Mouse (Mus musculus) layer of hippocampus, adult 18-20 months (tissue): ENCODE measurements around the gene Il2ra. TPM values are rescaled to one million over a fixed set of nuclear protein-coding genes. Genes with fewer than 3 reads are reported as not detected.
"Not testable (repeated sequence)": the region's sequence is repeated elsewhere in the genome, so short reads cannot be mapped to it uniquely, and the experiment has no call there.

Source experiments
- DNase-seq, 2 experiments: peaks; one replicate each; pipeline ENCODE4 v3.0.0; 2022; ENCODE audit warnings: low spot score in 2 of 2
- long read RNA-seq: library from polyadenylated mRNA; stranded (forward); transcript quantifications from one replicate; pipeline ENCODE4 v2.0.0, GENCODE M21; 2021
- total RNA-seq, 2 experiments: library from RNA; stranded (reverse); gene quantifications; 2 replicates each; pipeline ENCODE4 v1.2.3; 2021

Il2ra gene
- under 1 TPM; 0.07 to 0.08 TPM for total RNA-seq
- long read RNA-seq = 0 reads

GRCm38 (mm10) chr2:11642451-11642941 is at the start of gene Il2ra:
Gene Il2ra (plus strand): TSS chr2:11642807.
- no peak for DNase-seq

- DNase-seq = no peak
Measured at GRCm38 (mm10) chr2:11596690-11597089, 45.9 kb upstream of the Il2ra start.

DNA sequence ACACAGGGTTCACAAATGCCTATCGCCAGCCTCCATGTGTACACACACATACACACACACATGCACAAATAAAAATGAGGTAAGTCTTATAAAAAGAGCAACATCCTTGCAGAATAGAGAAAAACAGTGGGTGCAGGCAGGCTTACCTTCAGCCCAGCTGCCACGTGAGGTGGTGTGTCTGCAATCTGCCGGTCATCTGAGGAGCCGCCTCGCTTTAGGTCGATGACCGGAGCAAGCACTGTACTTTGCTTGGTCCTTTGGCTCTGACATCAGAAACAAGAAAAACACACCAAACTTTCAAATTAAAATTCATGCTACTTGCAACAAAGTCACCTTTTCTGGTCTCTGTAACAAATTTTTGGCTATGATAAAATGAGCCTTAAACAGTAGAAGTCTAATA is 44.7 kb upstream of the Il2ra start:
- no peak for DNase-seq

- no peak for DNase-seq
Measured at GRCm38 (mm10) chr2:11601795-11602194, 40.8 kb upstream of the Il2ra start.

DNA sequence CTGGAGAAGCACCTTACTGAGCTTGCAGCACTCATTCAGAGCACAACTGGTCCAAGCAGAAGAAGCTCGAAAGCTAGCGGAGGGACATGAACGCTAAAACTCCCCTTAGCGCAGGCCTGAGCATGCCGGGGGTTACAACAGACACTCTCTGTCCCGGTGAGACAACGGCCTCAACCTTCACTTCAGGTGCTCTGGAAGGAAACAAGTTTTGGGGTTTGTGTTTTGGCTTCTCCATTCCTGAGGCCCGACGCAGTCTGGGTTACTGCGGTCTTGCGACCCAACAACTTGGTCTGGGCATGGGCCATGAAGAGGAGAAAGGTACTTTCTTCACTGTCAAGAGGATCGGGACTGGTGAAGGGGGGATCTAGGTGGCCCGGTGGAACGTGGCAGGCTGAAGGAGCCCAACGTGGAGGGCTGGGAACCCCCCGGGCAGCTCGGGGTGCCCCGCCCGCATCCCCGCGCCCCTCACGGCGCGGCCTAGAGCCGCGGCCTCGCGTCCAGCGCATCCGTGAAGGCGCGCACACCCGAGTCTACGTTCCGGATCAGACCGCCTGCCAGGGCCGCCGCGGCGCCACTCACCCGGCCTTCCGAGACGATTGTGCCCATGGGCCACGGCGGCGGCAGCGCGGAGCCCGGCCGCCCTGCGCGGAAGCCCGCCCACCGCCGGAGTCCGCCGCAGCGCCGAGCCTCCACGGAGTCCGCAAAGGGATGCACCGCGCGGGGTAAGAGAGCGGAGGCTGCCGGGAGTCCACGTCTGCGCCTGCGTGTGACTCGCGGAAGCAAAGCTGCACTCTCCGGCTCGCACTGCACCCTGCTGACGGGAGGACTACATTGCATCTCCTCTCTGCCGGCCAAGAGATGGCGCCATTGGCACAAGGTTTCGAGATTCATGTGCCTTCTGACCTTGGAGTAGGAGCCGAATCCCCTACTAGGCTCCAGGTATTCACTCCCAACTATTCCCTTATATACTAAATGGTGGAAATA is 39.8 kb upstream of the Il2ra start:
- peak; percentile 91 to 96 for DNase-seq

DNA sequence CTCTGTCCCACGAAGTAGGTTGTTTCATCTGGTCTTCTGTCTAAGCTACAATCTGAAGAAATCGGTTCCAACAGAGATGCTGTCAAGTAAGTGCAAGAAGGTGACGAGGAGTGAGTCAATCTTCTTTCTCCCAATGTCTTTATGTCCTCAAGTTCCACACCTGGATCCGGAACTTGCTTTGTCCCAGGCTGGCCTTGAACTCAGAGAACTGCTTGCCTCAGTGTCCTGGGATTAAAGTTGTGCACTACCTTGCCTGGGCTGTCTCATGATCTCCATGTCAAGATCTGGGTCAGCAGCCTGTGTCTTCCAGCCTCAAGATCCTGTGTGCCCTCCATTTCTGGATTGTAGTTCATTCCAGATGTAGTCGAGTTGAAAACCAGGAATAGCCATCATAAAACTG is 38.6 kb upstream of the Il2ra start, which contains the start of gene Rbm17:
Rbm17 (minus strand) TSS at position 101 of the 400 bp plus-strand sequence.
- no peak for DNase-seq

DNA sequence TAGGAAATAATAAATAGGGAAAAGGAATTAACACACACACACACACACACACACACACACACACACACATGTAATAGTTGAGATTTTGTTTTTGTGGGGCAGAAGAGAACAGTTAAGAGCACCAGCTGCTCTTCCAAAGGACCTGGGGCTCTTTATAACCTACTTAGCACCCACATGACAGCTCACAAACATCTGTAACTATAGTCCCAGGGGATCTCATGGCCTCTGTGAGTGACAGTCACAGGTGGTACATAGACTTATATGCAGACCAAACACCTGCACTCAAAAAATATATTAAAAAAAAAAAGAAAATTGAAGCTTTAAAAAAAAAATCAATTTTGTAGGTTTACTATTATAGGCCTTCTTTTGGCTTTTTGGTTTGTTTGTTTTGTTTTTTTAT is 37.7 kb upstream of the Il2ra start:
- DNase-seq = no peak

- DNase-seq = not testable (repeated sequence)
Measured at GRCm38 (mm10) chr2:11606718-11607117, 35.9 kb upstream of the Il2ra start.

DNA sequence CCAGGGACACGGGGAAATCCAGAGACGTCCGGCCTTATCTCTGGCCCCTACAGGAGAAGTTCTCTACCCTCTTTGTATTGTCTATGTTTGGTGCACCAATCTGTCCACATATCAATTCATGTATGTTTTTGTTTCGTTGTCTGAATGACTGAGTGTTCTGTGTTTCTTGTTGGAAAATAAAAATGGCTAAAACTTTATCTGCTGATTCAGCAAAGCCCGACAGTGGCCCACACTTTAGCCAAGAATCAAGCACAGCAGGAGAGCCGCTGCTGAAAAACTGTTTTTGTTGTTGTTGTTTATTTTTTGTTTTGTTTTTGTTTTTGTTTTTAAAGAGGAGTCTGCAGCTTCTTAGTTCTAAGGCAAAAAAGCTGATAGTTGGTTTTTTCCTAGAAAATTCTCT is 29.7 kb upstream of the Il2ra start:
- DNase-seq = not testable (repeated sequence)

DNA sequence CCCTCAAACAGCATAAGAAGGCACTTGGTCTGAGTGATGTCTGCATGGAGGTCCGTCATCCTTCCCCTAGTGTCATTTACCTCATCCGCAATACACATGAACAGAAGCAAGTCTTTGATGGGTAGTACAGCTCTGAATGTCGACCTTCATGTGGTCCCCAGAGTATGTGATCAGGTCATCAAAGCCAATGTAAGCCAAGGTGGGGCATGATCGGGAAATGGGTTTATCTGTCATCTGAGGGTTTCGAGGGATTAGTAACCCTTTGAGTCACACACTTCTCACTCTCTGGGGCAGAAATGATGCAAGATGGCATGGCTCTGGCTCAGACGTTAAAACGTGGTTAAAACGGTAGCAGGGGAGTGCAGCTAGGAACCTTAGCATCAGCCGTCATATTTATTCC is 25.8 kb upstream of the Il2ra start:
- DNase-seq = no peak

DNA sequence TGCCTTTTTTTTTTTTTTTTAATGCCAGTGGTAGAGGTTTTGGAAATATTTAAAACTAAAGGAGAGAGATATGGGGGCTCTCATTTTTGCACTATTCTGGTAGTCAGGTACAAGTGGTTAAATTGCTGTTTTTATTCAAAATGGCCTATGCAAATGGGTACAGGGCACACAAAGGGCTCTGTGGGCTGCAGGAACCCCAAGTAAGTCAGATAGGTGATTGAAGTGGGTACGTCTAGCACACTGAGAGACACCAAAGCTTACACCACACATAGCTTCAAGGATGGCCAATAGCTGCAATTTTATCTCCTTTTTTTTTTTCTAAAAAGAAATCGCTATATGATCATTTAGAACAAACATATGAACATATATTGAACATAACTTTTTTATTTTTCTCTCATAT is 23.0 kb upstream of the Il2ra start:
- no peak for DNase-seq

- no peak for DNase-seq
Measured at GRCm38 (mm10) chr2:11623173-11623572, 19.4 kb upstream of the Il2ra start.

GRCm38 (mm10) chr2:11623726-11624125 is 18.9 kb upstream of the Il2ra start:
- DNase-seq = no peak

- DNase-seq = no peak
Measured at GRCm38 (mm10) chr2:11625890-11626289, 16.7 kb upstream of the Il2ra start, which contains the start of gene Gm17490. Gene Gm17490 (minus strand): TSS chr2:11626264.

DNA sequence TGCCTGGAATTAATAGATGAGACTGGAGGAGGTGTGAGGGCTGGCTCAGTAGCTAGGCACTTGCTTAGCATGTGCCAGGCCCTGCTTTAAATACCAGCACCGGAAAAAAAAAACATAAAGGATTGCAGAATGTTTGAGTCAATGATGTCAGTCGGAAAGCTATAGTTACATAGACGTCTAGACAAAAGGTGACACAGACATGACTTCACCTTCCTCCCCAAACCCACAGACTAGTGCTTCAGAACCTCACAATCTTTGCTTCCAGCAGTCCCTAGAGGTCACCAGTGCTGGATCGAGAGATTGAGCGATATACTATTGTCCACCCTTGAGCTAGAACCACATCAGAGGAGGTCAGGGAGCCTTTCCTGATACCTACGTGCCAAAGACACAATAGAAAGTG is 7.6 kb upstream of the Il2ra start:
- DNase-seq = no peak

DNA sequence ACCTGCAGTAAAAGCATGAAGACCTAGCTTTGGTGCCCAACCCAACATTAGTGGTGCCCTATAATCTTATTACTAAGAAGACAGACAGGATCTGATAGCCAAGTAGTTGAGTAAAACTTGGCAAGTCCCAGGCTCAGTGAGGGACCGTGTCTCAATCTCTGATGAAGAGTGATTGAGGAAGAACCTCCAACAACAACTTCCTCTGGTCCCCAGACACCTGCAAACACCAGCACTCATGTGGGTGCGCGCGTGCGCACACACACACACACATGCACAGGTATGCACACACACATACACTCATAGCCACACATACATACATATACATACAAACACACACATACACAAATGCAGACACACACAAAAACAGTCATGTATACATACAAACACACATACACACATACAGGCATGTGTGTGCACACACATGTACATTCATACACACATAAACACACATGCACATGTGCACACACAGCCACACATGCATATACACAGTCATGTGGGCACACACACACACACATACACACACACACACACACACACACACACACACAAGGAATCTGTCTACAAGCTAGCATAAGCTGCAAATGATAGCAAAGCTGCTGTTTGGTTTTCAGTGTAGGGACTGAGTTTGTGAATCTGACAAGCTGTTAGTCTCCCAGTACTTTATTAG is 7.0 kb upstream of the Il2ra start:
- no peak for DNase-seq

DNA sequence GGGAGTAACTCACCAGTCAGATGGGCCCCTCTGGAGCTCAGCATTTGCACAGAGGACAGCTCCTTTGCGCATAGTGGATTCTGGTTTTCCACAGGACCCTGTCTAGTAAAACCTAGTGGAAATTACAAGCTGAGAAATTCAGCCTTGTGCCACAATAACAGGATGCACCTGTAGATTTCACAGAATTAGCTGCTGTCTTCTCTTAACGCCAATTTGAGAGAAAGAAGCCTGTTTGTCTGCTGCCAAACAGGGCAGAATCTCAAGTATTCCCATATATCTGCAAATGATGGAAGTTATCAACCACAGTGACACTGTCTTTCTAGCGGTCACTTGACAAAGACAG is 6.5 kb upstream of the Il2ra start:
- DNase-seq = no peak

DNA sequence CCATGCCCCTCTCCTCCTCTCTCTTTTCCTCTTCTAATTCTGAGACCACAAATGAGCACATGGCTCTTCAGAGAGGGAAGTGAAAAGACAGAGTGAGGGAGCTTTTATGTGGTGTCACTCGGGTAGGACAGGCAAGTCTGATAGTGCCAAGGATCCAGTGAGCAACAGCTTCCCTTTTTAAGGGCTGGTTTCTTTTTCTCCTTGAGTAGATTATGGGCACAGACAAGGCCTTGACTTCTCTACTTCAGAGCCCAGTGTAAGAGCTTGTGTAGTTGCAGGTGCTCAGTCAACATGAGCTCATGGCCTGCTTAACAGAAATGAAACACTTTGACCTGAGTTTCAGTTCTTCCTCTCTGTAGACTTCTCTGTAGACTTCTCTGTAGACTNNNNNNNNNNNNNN is 5.5 kb upstream of the Il2ra start:
- no peak for DNase-seq

DNA sequence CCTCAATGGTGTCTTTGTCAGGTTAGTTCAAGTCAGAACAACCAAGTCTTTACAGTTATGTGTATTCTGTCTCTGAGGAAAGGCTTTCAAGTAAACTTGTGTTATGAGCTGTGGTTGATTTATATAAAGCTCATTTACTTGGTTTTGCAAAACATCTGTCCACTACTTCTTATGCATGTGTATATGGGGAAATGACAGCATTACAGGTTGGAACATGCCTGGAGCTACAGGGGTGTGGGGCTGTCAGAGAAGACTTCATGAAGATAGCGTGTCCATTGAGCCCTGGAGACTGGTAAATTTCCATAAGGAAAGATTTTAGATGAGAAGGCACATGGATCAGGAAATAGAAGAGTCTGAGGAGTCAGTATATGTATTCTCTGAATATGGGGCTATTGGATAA is 1.4 kb downstream of the Il2ra start:
- no peak for DNase-seq

DNA sequence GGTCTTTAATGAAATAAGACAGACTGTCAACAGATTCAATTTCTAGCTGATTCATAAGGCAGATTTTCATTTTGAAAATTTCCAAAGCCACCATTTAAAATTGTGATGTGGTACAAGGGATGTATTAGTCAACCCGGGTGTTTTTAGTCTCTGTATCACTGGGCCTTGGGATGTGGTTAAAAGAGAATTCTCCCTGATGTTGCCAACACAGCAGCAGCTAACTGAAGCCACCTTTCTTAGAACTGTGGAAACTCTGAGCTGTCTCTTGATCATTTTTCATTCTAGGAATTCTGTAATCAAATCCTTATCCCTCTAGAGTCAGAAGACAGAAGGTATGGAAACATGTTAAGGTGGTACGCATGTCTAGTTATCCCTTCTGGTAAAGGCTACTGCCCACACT is 2.7 kb downstream of the Il2ra start:
- no peak for DNase-seq

GRCm38 (mm10) chr2:11651476-11651875 is 8.9 kb downstream of the Il2ra start:
- no peak for DNase-seq

DNA sequence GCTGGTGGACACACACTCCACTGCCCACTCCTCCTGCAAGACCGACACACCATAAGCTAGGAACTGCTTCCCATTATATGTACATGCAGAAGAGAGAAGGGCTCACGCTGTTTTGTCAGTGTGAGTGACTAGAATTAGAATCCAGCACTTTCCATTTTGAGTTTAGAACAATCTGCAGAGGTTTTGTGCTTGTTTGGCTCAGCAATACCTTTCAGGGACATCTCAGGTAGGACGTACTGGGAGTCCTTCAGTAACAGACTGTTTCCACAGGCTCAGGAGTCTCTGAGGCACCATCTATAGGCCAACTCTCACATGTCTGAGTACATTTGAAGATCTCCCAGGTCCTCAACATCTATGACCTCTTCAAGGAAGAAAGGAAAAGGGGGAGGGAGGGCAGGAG is 9.6 kb downstream of the Il2ra start:
- no peak for DNase-seq
